Mouse (Mus musculus): ENCODE measurements at regions not wholly inside any gene's neighbourhood (a gene's known extent, or its start where the extent isn't known, plus 50 kb on each side); places are given as distances from the start of the nearest gene placed in this dataset.

DNA sequence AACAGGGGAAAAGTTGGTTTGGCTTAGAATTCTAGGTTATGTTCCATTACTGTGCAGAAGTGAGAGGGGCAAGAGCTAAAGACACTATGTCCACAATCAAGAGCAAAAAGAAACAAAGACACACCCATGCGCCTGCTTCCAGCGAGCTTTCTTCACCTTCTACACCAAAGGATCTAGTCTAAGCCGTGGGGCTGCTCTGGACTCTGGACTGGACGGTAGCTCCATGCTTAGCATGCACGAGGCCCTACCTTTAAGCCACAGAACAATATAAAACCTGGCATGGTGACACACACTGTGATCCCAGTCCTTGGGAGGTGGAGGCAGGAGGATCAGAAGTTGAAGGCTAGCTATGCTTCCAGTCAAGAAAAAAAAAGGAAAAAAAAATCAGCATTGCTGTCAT, 73.0 kb upstream of the Pias1 start:
- Histone ChIP-seq H3K27ac (no peak overlapping the region), H3K4me1 (peaks cover 28% of the 10 kb centered on the region), H3K27me3 (ENCODE audit: low read depth, poor library complexity, severe bottlenecking) (no peaks in the 10 kb centered on the region), H3K36me3 (no peaks in the 10 kb centered on the region), H3K4me3 (no peak overlapping the region), H3K9me3 (replicated peaks) (no peaks in the 10 kb centered on the region)
- 95% methylated on average over 5 of the region's 5 CpGs for WGBS
- DNase-seq (ENCODE audit: low spot score): no peak

GRCm38 (mm10) chr9:63059234-63059842, 71.6 kb upstream of the Pias1 start:
- no peaks in the 10 kb centered on the region for H3K9me3 ChIP-seq (replicated peaks)
- peak overlapping the region; percentile 42 for H3K4me3 ChIP-seq
- no peaks in the 10 kb centered on the region for H3K27me3 ChIP-seq (ENCODE audit: low read depth, poor library complexity, severe bottlenecking)
- H3K4me1 ChIP-seq: peaks cover 22% of the 10 kb centered on the region
- peak; percentile 76 for DNase-seq (ENCODE audit: low spot score)
- no peaks in the 10 kb centered on the region for H3K36me3 ChIP-seq
- 3% methylated on average over 10 of the region's 10 CpGs for WGBS
- H3K27ac ChIP-seq: peak overlapping the region; percentile 81

DNA sequence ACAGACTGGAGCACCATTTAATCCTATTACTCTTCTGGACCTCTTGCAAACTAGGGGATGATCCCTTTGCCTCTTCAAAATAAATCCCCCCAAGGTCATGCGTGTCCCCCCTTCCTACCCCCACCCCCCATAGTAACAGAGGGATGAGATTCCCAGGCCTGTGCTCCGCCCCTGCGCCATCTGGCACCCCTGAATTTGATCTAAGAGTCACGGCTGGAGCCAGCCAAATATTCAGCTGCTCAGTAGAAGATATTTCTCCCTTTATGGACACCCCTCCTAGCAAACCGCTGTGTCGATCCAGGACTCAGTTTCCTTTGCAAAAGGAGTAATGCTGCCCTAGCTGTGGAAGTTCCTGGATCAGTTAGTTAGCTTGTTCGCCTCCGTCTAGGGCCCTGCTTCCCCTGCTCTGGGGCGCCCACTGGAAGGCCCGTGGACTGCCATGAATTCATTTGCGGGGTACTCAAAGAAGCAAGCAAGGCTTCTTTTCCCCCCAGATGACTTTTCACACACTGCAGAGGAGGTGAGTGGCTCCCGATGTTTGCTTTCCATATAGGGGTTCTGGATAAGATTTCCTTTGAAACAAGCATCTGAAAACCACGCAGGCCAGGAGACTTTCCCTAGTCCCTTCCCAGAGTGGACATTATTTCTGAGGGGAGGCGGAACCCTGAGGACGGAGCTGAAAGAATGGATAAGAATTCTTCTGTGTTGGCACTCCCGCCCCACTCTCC, 70.9 kb upstream of the Pias1 start:
- no peaks in the 10 kb centered on the region for H3K27me3 ChIP-seq (ENCODE audit: low read depth, poor library complexity, severe bottlenecking)
- peak overlapping the region; percentile 81 for H3K27ac ChIP-seq
- peaks cover 15% of the 10 kb centered on the region for H3K4me1 ChIP-seq
- no peaks in the 10 kb centered on the region for H3K9me3 ChIP-seq (replicated peaks)
- peak overlapping the region; percentile 42 for H3K4me3 ChIP-seq
- no peaks in the 10 kb centered on the region for H3K36me3 ChIP-seq
- WGBS: 37% methylated on average over 16 of the region's 16 CpGs
- peak; percentile 35 for DNase-seq (ENCODE audit: low spot score)

DNA sequence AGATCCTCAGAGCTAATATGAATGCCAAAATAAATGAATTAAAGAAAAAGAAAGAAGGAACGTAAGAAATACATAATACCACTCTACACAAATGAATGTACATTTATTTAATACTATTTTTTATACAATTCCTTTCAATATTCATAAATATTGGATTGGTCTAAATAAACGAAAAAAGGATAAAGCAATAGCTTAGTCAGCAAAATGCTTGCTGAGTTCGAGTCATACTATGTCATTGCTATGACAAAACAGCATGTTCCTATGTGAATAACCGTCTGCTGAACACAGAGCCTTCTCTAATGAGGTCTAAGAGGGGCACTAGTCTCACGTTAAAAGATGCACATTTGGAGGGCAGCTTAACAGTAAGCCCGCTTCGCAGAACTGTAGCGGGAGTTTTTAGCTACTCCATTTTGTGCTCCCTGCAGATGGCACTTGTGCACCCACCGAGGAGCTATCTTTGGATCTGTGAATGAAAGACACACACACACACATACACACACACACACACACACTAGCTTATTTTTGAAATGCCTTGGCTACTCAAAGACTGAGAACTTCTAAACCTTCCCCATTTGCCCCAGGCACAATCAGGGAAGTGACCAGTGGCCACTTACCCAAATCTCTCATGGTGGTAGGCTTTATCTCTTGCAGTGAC, 69.1 kb upstream of the Pias1 start:
- DNase-seq (ENCODE audit: low spot score): no peak
- Histone ChIP-seq H3K4me3 (no peak overlapping the region), H3K36me3 (no peaks in the 10 kb centered on the region), H3K9me3 (replicated peaks) (no peaks in the 10 kb centered on the region), H3K27me3 (ENCODE audit: low read depth, poor library complexity, severe bottlenecking) (no peaks in the 10 kb centered on the region), H3K4me1 (peaks cover 15% of the 10 kb centered on the region), H3K27ac (no peak overlapping the region)
- WGBS: 90% methylated on average over 9 of the region's 9 CpGs

DNA sequence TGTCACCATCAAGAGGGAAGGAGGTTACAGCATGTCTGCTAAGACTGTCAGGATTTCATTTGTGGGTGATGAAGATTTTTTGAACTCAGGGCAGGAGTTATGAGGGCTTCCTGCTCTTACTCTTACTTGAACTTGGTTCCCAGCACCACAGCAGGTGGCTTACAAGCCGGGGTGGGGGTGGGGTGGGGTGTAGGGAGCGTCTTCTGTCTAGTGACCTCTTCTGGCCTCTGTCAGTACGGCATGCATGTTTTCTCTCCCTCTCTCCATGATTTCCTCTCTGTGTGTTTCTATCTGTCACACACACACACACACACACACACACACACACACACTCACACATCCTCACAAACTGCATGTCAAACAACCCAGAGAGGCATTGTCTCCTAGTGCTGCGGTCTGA, 64.5 kb upstream of the Pias1 start:
- Histone ChIP-seq H3K9me3 (replicated peaks) (no peaks in the 10 kb centered on the region), H3K27me3 (ENCODE audit: low read depth, poor library complexity, severe bottlenecking) (no peaks in the 10 kb centered on the region), H3K4me3 (no peak overlapping the region), H3K4me1 (no peaks in the 10 kb centered on the region), H3K36me3 (no peaks in the 10 kb centered on the region), H3K27ac (no peak overlapping the region)
- WGBS: 47% methylated on average over 4 of the region's 4 CpGs
- no peak for DNase-seq (ENCODE audit: low spot score)

- H3K27ac ChIP-seq: no peak overlapping the region
- H3K4me1 ChIP-seq: no peaks in the 10 kb centered on the region
- no peak for DNase-seq (ENCODE audit: low spot score)
- H3K9me3 ChIP-seq (replicated peaks): no peaks in the 10 kb centered on the region
- no peaks in the 10 kb centered on the region for H3K27me3 ChIP-seq (ENCODE audit: low read depth, poor library complexity, severe bottlenecking)
- H3K36me3 ChIP-seq: no peaks in the 10 kb centered on the region
- 89% methylated on average over 4 of the region's 4 CpGs for WGBS
- no peak overlapping the region for H3K4me3 ChIP-seq
These were observed 63.9 kb upstream of the Pias1 start for GRCm38 (mm10) chr9:63051631-63052030.

DNA sequence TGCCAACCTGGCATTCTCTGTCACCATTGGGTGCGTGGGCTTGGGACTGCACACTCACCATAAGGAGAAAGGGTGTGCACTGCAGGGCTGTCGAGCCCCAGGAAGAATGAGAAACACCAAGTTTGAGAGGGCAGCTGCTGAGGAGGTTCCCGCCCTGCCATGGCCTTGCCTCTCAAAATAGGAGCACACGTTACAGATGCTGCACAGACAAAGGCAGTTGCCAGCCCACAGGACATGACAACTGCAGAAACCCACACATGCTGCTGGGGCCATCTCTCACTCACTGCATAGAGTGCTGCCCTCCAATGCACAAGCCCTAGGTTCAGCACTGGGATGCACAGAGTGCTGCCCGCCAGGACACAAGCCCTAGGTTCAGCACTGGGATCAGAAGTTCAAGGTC, 61.6 kb upstream of the Pias1 start:
- Histone ChIP-seq H3K9me3 (replicated peaks) (no peaks in the 10 kb centered on the region), H3K4me1 (no peaks in the 10 kb centered on the region), H3K36me3 (no peaks in the 10 kb centered on the region), H3K27ac (no peak overlapping the region), H3K27me3 (ENCODE audit: low read depth, poor library complexity, severe bottlenecking) (no peaks in the 10 kb centered on the region), H3K4me3 (no peak overlapping the region)
- DNase-seq (ENCODE audit: low spot score): no peak
- WGBS: 97% methylated on average over 5 of the region's 5 CpGs

DNA sequence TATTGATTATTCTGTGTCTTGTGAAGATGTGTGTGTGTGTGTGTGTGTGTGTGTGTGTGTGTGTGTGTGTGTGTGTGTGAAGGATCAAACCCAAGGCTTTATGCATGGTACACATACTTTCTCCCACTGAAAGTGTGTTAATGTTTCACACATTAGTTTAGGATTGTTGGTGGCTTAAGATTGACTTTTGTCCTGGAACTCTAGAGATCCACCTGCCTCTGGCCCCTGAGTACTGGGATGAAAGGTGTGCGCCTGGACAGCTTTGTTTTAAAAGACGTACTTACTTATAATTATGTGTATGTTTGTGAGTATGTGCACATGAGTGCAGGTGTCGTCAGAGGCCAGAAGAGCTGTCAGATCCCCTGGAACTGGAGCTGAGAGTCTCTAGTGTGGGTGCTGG, 59.3 kb upstream of the Pias1 start:
- Histone ChIP-seq H3K27ac (no peak overlapping the region), H3K36me3 (no peaks in the 10 kb centered on the region), H3K4me3 (no peak overlapping the region), H3K9me3 (replicated peaks) (no peaks in the 10 kb centered on the region), H3K27me3 (ENCODE audit: low read depth, poor library complexity, severe bottlenecking) (no peaks in the 10 kb centered on the region), H3K4me1 (peaks cover 12% of the 10 kb centered on the region; the same call in 1 of the 2 replicates)
- 89% methylated on average over 3 of the region's 3 CpGs for WGBS
- no peak for DNase-seq (ENCODE audit: low spot score)

DNA sequence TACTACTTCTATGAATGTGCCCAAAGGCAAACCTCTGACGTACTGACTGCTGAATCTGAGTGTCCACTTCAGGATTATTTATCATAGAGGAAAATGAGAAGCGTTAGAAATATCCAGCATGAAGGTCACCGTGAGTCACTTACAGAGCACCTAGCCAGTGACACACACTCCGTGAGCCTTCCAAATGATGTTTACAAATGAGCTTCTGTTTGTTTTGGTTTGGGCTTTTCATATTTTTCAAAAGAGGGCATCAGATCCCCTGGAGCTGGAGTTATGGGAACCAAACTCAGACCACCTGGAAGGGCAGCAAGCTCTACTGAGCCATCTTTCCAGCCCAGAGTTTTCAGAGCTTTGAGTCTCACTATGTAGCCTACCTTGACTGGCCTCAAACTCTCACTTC, 57.8 kb upstream of the Pias1 start:
- WGBS: 93% methylated on average over 4 of the region's 4 CpGs
- Histone ChIP-seq H3K9me3 (replicated peaks) (no peaks in the 10 kb centered on the region), H3K4me1 (peaks cover 12% of the 10 kb centered on the region; the same call in 1 of the 2 replicates), H3K27ac (no peak overlapping the region), H3K36me3 (no peaks in the 10 kb centered on the region), H3K4me3 (no peak overlapping the region), H3K27me3 (ENCODE audit: low read depth, poor library complexity, severe bottlenecking) (no peaks in the 10 kb centered on the region)
- no peak for DNase-seq (ENCODE audit: low spot score)

- Histone ChIP-seq H3K4me1 (peaks cover 12% of the 10 kb centered on the region; the same call in 1 of the 2 replicates), H3K27me3 (ENCODE audit: low read depth, poor library complexity, severe bottlenecking) (no peaks in the 10 kb centered on the region), H3K4me3 (no peak overlapping the region), H3K27ac (no peak overlapping the region), H3K36me3 (no peaks in the 10 kb centered on the region), H3K9me3 (replicated peaks) (no peaks in the 10 kb centered on the region)
- WGBS: 62% methylated on average over 3 of the region's 3 CpGs
- DNase-seq (ENCODE audit: low spot score): no peak
These were observed 55.6 kb upstream of the Pias1 start for GRCm38 (mm10) chr9:63043304-63043703.

DNA sequence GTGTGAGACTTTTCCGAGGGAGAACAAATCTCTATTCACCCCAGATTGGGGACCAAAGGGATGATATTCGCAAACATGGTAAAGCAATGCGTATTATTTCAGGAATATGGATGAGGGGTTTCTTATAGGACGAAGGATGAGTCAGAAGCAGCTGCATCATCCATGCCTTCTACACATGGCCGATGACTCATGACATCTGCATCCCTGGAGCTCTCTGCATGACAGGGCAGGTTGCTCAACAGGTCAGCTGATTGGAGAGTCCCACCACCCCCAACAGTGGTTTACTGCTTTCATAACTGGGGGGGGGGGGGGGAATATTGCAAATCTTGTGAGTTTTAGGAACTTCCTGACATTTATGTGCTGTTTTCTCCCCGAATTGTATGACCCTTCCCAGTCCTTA, 50.3 kb upstream of the Pias1 start:
- Histone ChIP-seq H3K9me3 (replicated peaks) (no peaks in the 10 kb centered on the region), H3K27me3 (ENCODE audit: low read depth, poor library complexity, severe bottlenecking) (no peaks in the 10 kb centered on the region), H3K27ac (no peak overlapping the region), H3K36me3 (no peaks in the 10 kb centered on the region), H3K4me3 (no peak overlapping the region), H3K4me1 (0 out of 2 replicates have a peak, but pooled peaks cover 8% of the 10 kb centered on the region)
- DNase-seq (ENCODE audit: low spot score): no peak
- WGBS: 90% methylated on average over 6 of the region's 6 CpGs
